Mouse (Mus musculus): ENCODE measurements around the gene Mcm3ap. TPM values are rescaled to one million over a fixed set of nuclear protein-coding genes. Genes with fewer than 3 reads are reported as not detected.

Gene Mcm3ap
- polyA plus RNA-seq, 1 experiment: 43.9 TPM

- Histone ChIP-seq H3K4me1 (replicated peaks; ENCODE audit: control insufficient read depth, insufficient read depth, low read length) (peaks cover 7% of the 10 kb centered on the region), H3K27ac (ENCODE audit: control insufficient read depth, insufficient read depth, low read length) (no peak overlapping the region), H3K36me3 (ENCODE audit: control insufficient read depth, insufficient read depth, low read length) (no peaks in the 10 kb centered on the region), H3K4me3 (ENCODE audit: control insufficient read depth, insufficient read depth, low read length) (no peak overlapping the region), H3K27me3 (ENCODE audit: control insufficient read depth, insufficient read depth, low read length) (no peaks in the 10 kb centered on the region)
- 94% methylated on average over 9 of the region's 9 CpGs for WGBS
- no peak for DNase-seq
- TF ChIP-seq CTCF (IDR thresholded peaks at IDR 0.05; ENCODE audit: borderline replicate concordance, control insufficient read depth, extremely low read depth, insufficient read depth, low read length, poor library complexity) (no peak), POLR2A (IDR thresholded peaks at IDR 0.05; ENCODE audit: control insufficient read depth, extremely low read depth, insufficient read depth, low read length, poor library complexity) (no peak)
These were observed 68.9 kb downstream of the Mcm3ap start for GRCm38 (mm10) chr10:76537619-76538018.

- peaks cover 12% of the 10 kb centered on the region for H3K4me1 ChIP-seq (replicated peaks; ENCODE audit: control insufficient read depth, insufficient read depth, low read length)
- no peak overlapping the region for H3K4me3 ChIP-seq (ENCODE audit: control insufficient read depth, insufficient read depth, low read length)
- TF ChIP-seq POLR2A (IDR thresholded peaks at IDR 0.05; ENCODE audit: control insufficient read depth, extremely low read depth, insufficient read depth, low read length, poor library complexity) (no peak), CTCF (IDR thresholded peaks at IDR 0.05; ENCODE audit: borderline replicate concordance, control insufficient read depth, extremely low read depth, insufficient read depth, low read length, poor library complexity) (no peak)
- no peaks in the 10 kb centered on the region for H3K27me3 ChIP-seq (ENCODE audit: control insufficient read depth, insufficient read depth, low read length)
- peak; percentile 9 for DNase-seq
- H3K36me3 ChIP-seq (ENCODE audit: control insufficient read depth, insufficient read depth, low read length): no peaks in the 10 kb centered on the region
- WGBS: 53% methylated on average over 11 of the region's 11 CpGs
- no peak overlapping the region for H3K27ac ChIP-seq (ENCODE audit: control insufficient read depth, insufficient read depth, low read length)
These were observed 72.8 kb downstream of the Mcm3ap start for GRCm38 (mm10) chr10:76541336-76542085.

GRCm38 (mm10) chr10:76542636-76543375 is 74.1 kb downstream of the Mcm3ap start:
- no peaks in the 10 kb centered on the region for H3K27me3 ChIP-seq (ENCODE audit: control insufficient read depth, insufficient read depth, low read length)
- DNase-seq: peak; percentile 41
- H3K4me1 ChIP-seq (replicated peaks; ENCODE audit: control insufficient read depth, insufficient read depth, low read length): peaks cover 12% of the 10 kb centered on the region
- 4% methylated on average over 10 of the region's 10 CpGs for WGBS
- H3K4me3 ChIP-seq (ENCODE audit: control insufficient read depth, insufficient read depth, low read length): no peak overlapping the region
- TF ChIP-seq CTCF (IDR thresholded peaks at IDR 0.05; ENCODE audit: borderline replicate concordance, control insufficient read depth, extremely low read depth, insufficient read depth, low read length, poor library complexity) (no peak), POLR2A (IDR thresholded peaks at IDR 0.05; ENCODE audit: control insufficient read depth, extremely low read depth, insufficient read depth, low read length, poor library complexity) (no peak)
- H3K36me3 ChIP-seq (ENCODE audit: control insufficient read depth, insufficient read depth, low read length): no peaks in the 10 kb centered on the region
- no peak overlapping the region for H3K27ac ChIP-seq (ENCODE audit: control insufficient read depth, insufficient read depth, low read length)

GRCm38 (mm10) chr10:76546566-76546965 is 77.8 kb downstream of the Mcm3ap start:
- Histone ChIP-seq H3K36me3 (ENCODE audit: control insufficient read depth, insufficient read depth, low read length) (0 out of 2 replicates have a peak, but pooled peaks cover 3% of the 10 kb centered on the region), H3K27ac (ENCODE audit: control insufficient read depth, insufficient read depth, low read length) (no peak overlapping the region), H3K4me1 (replicated peaks; ENCODE audit: control insufficient read depth, insufficient read depth, low read length) (peaks cover 9% of the 10 kb centered on the region), H3K27me3 (ENCODE audit: control insufficient read depth, insufficient read depth, low read length) (no peaks in the 10 kb centered on the region), H3K4me3 (ENCODE audit: control insufficient read depth, insufficient read depth, low read length) (no peak overlapping the region)
- TF ChIP-seq POLR2A (IDR thresholded peaks at IDR 0.05; ENCODE audit: control insufficient read depth, extremely low read depth, insufficient read depth, low read length, poor library complexity): no peak
- TF ChIP-seq CTCF (IDR thresholded peaks at IDR 0.05; ENCODE audit: borderline replicate concordance, control insufficient read depth, extremely low read depth, insufficient read depth, low read length, poor library complexity): no peak
- WGBS: 95% methylated on average over 8 of the region's 8 CpGs
- no peak for DNase-seq

- Histone ChIP-seq H3K4me1 (replicated peaks; ENCODE audit: control insufficient read depth, insufficient read depth, low read length) (no peaks in the 10 kb centered on the region), H3K36me3 (ENCODE audit: control insufficient read depth, insufficient read depth, low read length) (0 out of 2 replicates have a peak, but pooled peaks cover 3% of the 10 kb centered on the region), H3K27me3 (ENCODE audit: control insufficient read depth, insufficient read depth, low read length) (no peaks in the 10 kb centered on the region), H3K4me3 (ENCODE audit: control insufficient read depth, insufficient read depth, low read length) (no peak overlapping the region), H3K27ac (ENCODE audit: control insufficient read depth, insufficient read depth, low read length) (no peak overlapping the region)
- WGBS: 96% methylated on average over 8 of the region's 8 CpGs
- TF ChIP-seq POLR2A (IDR thresholded peaks at IDR 0.05; ENCODE audit: control insufficient read depth, extremely low read depth, insufficient read depth, low read length, poor library complexity): no peak
- no peak for TF ChIP-seq CTCF (IDR thresholded peaks at IDR 0.05; ENCODE audit: borderline replicate concordance, control insufficient read depth, extremely low read depth, insufficient read depth, low read length, poor library complexity)
- DNase-seq: no peak
These were observed 79.5 kb downstream of the Mcm3ap start for GRCm38 (mm10) chr10:76548218-76548617.

- H3K4me3 ChIP-seq (ENCODE audit: control insufficient read depth, insufficient read depth, low read length): no peak overlapping the region
- TF ChIP-seq POLR2A (IDR thresholded peaks at IDR 0.05; ENCODE audit: control insufficient read depth, extremely low read depth, insufficient read depth, low read length, poor library complexity) (no peak), CTCF (IDR thresholded peaks at IDR 0.05; ENCODE audit: borderline replicate concordance, control insufficient read depth, extremely low read depth, insufficient read depth, low read length, poor library complexity) (no peak)
- WGBS: 95% methylated on average over 5 of the region's 5 CpGs
- H3K27ac ChIP-seq (ENCODE audit: control insufficient read depth, insufficient read depth, low read length): no peak overlapping the region
- H3K4me1 ChIP-seq (replicated peaks; ENCODE audit: control insufficient read depth, insufficient read depth, low read length): no peaks in the 10 kb centered on the region
- H3K36me3 ChIP-seq (ENCODE audit: control insufficient read depth, insufficient read depth, low read length): 0 out of 2 replicates have a peak, but pooled peaks cover 7% of the 10 kb centered on the region
- H3K27me3 ChIP-seq (ENCODE audit: control insufficient read depth, insufficient read depth, low read length): no peaks in the 10 kb centered on the region
- DNase-seq: no peak
These were observed 81.7 kb downstream of the Mcm3ap start for GRCm38 (mm10) chr10:76550458-76550857.
